ENCODE assay signal across 8 mouse cellular contexts in the genomic region with DNA sequence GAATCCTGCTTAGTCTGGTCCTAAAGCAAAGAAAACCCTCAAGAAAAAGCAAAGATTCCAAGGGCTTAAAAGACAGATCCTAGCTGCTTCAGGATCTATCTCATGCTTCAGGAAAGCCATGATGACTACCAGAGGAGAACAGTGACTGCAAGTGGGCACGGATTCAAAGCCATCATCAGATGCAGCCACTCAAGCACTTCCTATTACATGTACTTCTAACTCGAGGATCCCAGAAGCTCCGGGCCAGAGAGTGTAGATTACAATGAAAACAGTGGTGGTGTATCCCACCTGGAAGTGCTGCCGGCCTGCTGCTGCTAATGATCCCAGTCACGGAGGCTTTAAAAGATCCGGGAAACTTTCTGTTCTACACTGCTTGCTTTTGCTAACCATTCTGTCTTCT. TPM values are rescaled to one million over a fixed set of nuclear protein-coding genes. Genes with fewer than 3 reads are reported as not detected.
DNase-seq lines count a peak whose midpoint lies in the region; ATAC-seq and TF ChIP-seq lines count a peak whose summit lies in the region.

No protein-coding gene starts in this region.

- peak overlapping the region; percentile 99; the same call in 1 of the 2 replicates for H3K4me3 ChIP-seq in kidney, embryonic 14.5 days (ENCODE audit: low read length)
- H3K4me3 ChIP-seq in forebrain, embryonic 15.5 days, result peak overlapping the region; percentile 15; the same call in 1 of the 2 replicates
- H3K4me3 ChIP-seq in limb, embryonic 11.5 days (ENCODE audit: low read depth, low read length), result no peak overlapping the region
- peak overlapping the region; percentile 99 for H3K4me3 ChIP-seq in midbrain, postnatal 0 days (ENCODE audit: low read depth, low read length)

- no peaks in the 10 kb centered on the region for H3K27me3 ChIP-seq in kidney, embryonic 14.5 days (ENCODE audit: control insufficient read depth, insufficient read depth, low read length)
- no peaks in the 10 kb centered on the region for H3K27me3 ChIP-seq in forebrain, embryonic 15.5 days
- H3K27me3 ChIP-seq in limb, embryonic 11.5 days (ENCODE audit: control insufficient read depth, insufficient read depth, low read length), result no peaks in the 10 kb centered on the region
- no peaks in the 10 kb centered on the region for H3K27me3 ChIP-seq in midbrain, postnatal 0 days (ENCODE audit: insufficient read depth, low read length)

- H3K9ac ChIP-seq in kidney, embryonic 14.5 days (ENCODE audit: low read depth, low read length), result no peak overlapping the region
- no peak overlapping the region for H3K9ac ChIP-seq in forebrain, embryonic 15.5 days (replicated peaks)
- H3K9ac ChIP-seq in limb, embryonic 11.5 days (ENCODE audit: low read length), result no peak overlapping the region
- H3K9ac ChIP-seq in midbrain, postnatal 0 days (replicated peaks; ENCODE audit: low read length, poor library complexity, severe bottlenecking), result no peak overlapping the region; the same call in 1 of the 2 replicates

- H3K9me3 ChIP-seq in kidney, embryonic 14.5 days (ENCODE audit: control insufficient read depth, low read length), result no peaks in the 10 kb centered on the region
- no peaks in the 10 kb centered on the region for H3K9me3 ChIP-seq in forebrain, embryonic 15.5 days
- H3K9me3 ChIP-seq in limb, embryonic 11.5 days (ENCODE audit: control insufficient read depth, low read length), result no peaks in the 10 kb centered on the region
- H3K9me3 ChIP-seq in midbrain, postnatal 0 days (ENCODE audit: low read length), result no peaks in the 10 kb centered on the region

- no peak overlapping the region; the same call in 1 of the 2 replicates for H3K27ac ChIP-seq in kidney, embryonic 14.5 days (ENCODE audit: low read depth, low read length)
- no peak overlapping the region for H3K27ac ChIP-seq in forebrain, embryonic 15.5 days (replicated peaks)
- no peak overlapping the region for H3K27ac ChIP-seq in limb, embryonic 11.5 days (replicated peaks; ENCODE audit: low read depth, low read length)
- no peak overlapping the region for H3K27ac ChIP-seq in midbrain, postnatal 0 days (ENCODE audit: low read depth, low read length)

- H3K4me1 ChIP-seq in kidney, embryonic 14.5 days (ENCODE audit: control insufficient read depth, insufficient read depth, low read length), result peaks cover 23% of the 10 kb centered on the region
- peaks cover 62% of the 10 kb centered on the region for H3K4me1 ChIP-seq in forebrain, embryonic 15.5 days
- peaks cover 14% of the 10 kb centered on the region for H3K4me1 ChIP-seq in limb, embryonic 11.5 days (ENCODE audit: control insufficient read depth, insufficient read depth, low read length)
- H3K4me1 ChIP-seq in midbrain, postnatal 0 days (ENCODE audit: insufficient read depth, low read length), result peaks cover 9% of the 10 kb centered on the region; the same call in 1 of the 2 replicates

- no peak for DNase-seq in kidney, adult 11 months
- DNase-seq in limb, embryonic 11.5 days (ENCODE audit: low spot score), result no peak
- DNase-seq in midbrain, postnatal 0 days (ENCODE audit: low spot score), result peak; percentile 37
- DNase-seq in testis, postnatal 14 days (ENCODE audit: low spot score), result no peak
- DNase-seq in urinary bladder, adult 18-20 months (ENCODE audit: low spot score in 2 of 2), result no peak
- DNase-seq in adrenal gland, postnatal 10 days, result no peak

- TF ChIP-seq CTCF in midbrain, postnatal 0 days (IDR thresholded peaks at IDR 0.05), result no peak

- WGBS in kidney, embryonic 14.5 days, result 4% methylated on average over 6 of the region's 6 CpGs
- 27% methylated on average over 6 of the region's 6 CpGs for WGBS in forebrain, embryonic 15.5 days
- 30% methylated on average over 6 of the region's 6 CpGs for WGBS in limb, embryonic 11.5 days
- WGBS in midbrain, postnatal 0 days, result 26% methylated on average over 6 of the region's 6 CpGs

- peak overlapping the region; percentile 57 for H3K4me2 ChIP-seq in kidney, embryonic 14.5 days (replicated peaks; ENCODE audit: low read depth, low read length)
- peak overlapping the region; percentile 54 for H3K4me2 ChIP-seq in forebrain, embryonic 15.5 days (replicated peaks)
- H3K4me2 ChIP-seq in limb, embryonic 11.5 days (ENCODE audit: low read depth, severe bottlenecking), result peak overlapping the region; percentile 62; the same call in 1 of the 2 replicates
- H3K4me2 ChIP-seq in midbrain, postnatal 0 days (ENCODE audit: low read depth, low read length, poor library complexity, severe bottlenecking), result peak overlapping the region; percentile 67

- peaks cover 3% of the 10 kb centered on the region; the same call in 1 of the 2 replicates for H3K36me3 ChIP-seq in kidney, embryonic 14.5 days (ENCODE audit: control insufficient read depth, insufficient read depth, low read length)
- H3K36me3 ChIP-seq in forebrain, embryonic 15.5 days, result no peaks in the 10 kb centered on the region
- no peaks in the 10 kb centered on the region for H3K36me3 ChIP-seq in limb, embryonic 11.5 days (ENCODE audit: control insufficient read depth, insufficient read depth, low read length)
- H3K36me3 ChIP-seq in midbrain, postnatal 0 days (ENCODE audit: insufficient read depth, low read length), result no peaks in the 10 kb centered on the region

- ATAC-seq in kidney, embryonic 14.5 days (ENCODE audit: low FRiP score, low TSS enrichment), result no peak
- no peak for ATAC-seq in forebrain, embryonic 15.5 days (replicated peaks)
- no peak for ATAC-seq in limb, embryonic 11.5 days (ENCODE audit: insufficient number of reproducible peaks, low FRiP score, low TSS enrichment, low read depth)
- no peak for ATAC-seq in midbrain, postnatal 0 days (ENCODE audit: low FRiP score)

RNA-seq across cellular contexts. Expression of a gene that starts 4.0 kb away (rescaled TPM):
- 58.6 and 124 TPM in 2 replicates for polyA plus RNA-seq in kidney, embryonic 14.5 days (2014; fragmentation: Nextera tagmentation; extraction: Ambion mirVana)
- polyA plus RNA-seq in forebrain, embryonic 15.5 days (2015; fragmentation: Nextera tagmentation; extraction: Ambion mirVana), result 77.5 and 80.5 TPM in 2 replicates
- polyA plus RNA-seq in limb, embryonic 11.5 days (2014; fragmentation: Nextera tagmentation; extraction: Ambion mirVana), result 109 and 112 TPM in 2 replicates
- total RNA-seq in midbrain, postnatal 0 days (2014; rRNA removed), result 93.4 and 94.0 TPM in 2 replicates
- polyA plus RNA-seq in midbrain, postnatal 0 days (2015; fragmentation: Nextera tagmentation; extraction: Ambion mirVana), result 50.9 and 56.6 TPM in 2 replicates
- 100 to 1,000 TPM; 113 to 118 TPM for total RNA-seq in adrenal gland, postnatal 10 days (2021)
